Mouse (Mus musculus): ENCODE data around the gene Hist1h3f.

DNA sequence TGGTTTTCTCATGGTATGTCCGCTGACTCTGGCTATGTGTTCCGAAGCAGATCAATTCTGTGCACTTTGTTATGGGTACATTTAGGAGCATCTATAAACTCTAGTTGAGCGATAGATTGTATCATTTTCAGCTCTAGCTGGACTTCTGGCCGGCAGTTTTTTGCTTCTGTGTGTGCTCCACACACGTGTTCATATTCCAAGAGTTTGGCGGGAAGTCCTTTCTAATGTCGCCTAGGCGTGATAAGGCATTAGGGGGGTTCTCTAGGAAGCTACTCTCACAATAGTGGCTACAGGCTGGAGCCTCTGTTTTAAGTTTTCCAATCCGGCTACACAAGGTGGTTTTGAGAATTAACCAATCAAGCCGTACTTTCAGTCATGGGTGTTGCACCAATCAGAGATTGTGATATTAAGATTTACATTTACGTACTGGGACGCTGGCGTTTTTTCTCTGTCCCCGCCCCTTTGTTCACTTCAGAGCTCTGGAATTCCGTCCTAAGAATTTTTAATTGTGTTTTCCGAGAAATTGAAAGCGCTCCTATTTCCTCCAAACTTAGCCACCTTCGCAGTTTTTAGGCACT is 12.1 kb downstream of the Hist1h3f start:
- TF ChIP-seq CTCF (IDR thresholded peaks at IDR 0.05) (no peak), EP300 (IDR thresholded peaks at IDR 0.05) (peak; percentile 65; the same call in 1 of the 2 replicates)

Measured in lung, postnatal 0 days (tissue).